Mouse (Mus musculus) megakaryocyte, embryonic 14.5 days (primary cell): ENCODE measurements around the gene H2al1j. TPM values are rescaled to one million over a fixed set of nuclear protein-coding genes. Genes with fewer than 3 reads are reported as not detected.
"Not testable (repeated sequence)": the region's sequence is repeated elsewhere in the genome, so short reads cannot be mapped to it uniquely, and the experiment has no call there.

ENCODE experiments used
- H3K27me3 ChIP-seq: replicated peaks from 2 replicates; pipeline ENCODE3; 2012; ENCODE audit warnings: inconsistent platforms
- H3K36me3 ChIP-seq: replicated peaks from 2 replicates; pipeline ENCODE3; 2012; ENCODE audit warnings: low read length, inconsistent platforms, mixed read lengths
- H3K4me1 ChIP-seq: 2 replicates; pipeline ENCODE4 v1.6.1; 2012; ENCODE audit warnings: inconsistent platforms
- H3K4me3 ChIP-seq: replicated peaks from 2 replicates; pipeline ENCODE3; 2012; ENCODE audit warnings: moderate library complexity, mild to moderate bottlenecking, inconsistent platforms
- H3K9me3 ChIP-seq: 2 replicates; pipeline ENCODE4 v1.6.1; 2012; ENCODE audit warnings: inconsistent platforms
- FLI1 ChIP-seq: IDR thresholded peaks from 2 replicates; pipeline ENCODE4 v1.6.1; 2012; ENCODE audit warnings: low read length, inconsistent platforms, mixed read lengths
- GATA1 ChIP-seq: IDR thresholded peaks from 3 replicates; pipeline ENCODE4 v1.6.1; 2012; ENCODE audit warnings: mixed read lengths, low read length, inconsistent platforms, borderline replicate concordance
- polyA plus RNA-seq: library from polyadenylated mRNA; stranded (reverse); fragments of >175 nt; gene quantifications from 2 replicates; pipeline ENCODE4 v1.2.3, GENCODE M21; 2012; ENCODE audit warnings: low replicate concordance; ENCODE audit not compliant: insufficient read depth

H2al1j gene
- not detected in 2 replicates for polyA plus RNA-seq

- not testable (repeated sequence) for H3K36me3 ChIP-seq, H3K4me3 ChIP-seq, H3K9me3 ChIP-seq, H3K27me3 ChIP-seq, H3K4me1 ChIP-seq
Measured at GRCm38 (mm10) chrX:11327522-11327921, at the start of gene H2al1j. TSS of gene H2al1j (plus strand) at chrX:11327822.

- Histone ChIP-seq H3K4me3 (no peak overlapping the region), H3K36me3 (no peaks in the 10 kb centered on the region), H3K9me3 (peaks cover 20% of the 10 kb centered on the region), H3K27me3 (peaks cover 16% of the 10 kb centered on the region), H3K4me1 (no peaks in the 10 kb centered on the region)
- TF ChIP-seq FLI1 = no peak
- no peak for TF ChIP-seq GATA1
Measured at GRCm38 (mm10) chrX:11280741-11281140, 46.9 kb upstream of the H2al1j start.

- TF ChIP-seq FLI1 (no peak), GATA1 (no peak)
- Histone ChIP-seq H3K4me3 (no peak overlapping the region), H3K27me3 (peaks cover 32% of the 10 kb centered on the region), H3K4me1 (no peaks in the 10 kb centered on the region), H3K9me3 (peaks cover 36% of the 10 kb centered on the region), H3K36me3 (no peaks in the 10 kb centered on the region)
Measured at GRCm38 (mm10) chrX:11288306-11288882, 39.2 kb upstream of the H2al1j start.

DNA sequence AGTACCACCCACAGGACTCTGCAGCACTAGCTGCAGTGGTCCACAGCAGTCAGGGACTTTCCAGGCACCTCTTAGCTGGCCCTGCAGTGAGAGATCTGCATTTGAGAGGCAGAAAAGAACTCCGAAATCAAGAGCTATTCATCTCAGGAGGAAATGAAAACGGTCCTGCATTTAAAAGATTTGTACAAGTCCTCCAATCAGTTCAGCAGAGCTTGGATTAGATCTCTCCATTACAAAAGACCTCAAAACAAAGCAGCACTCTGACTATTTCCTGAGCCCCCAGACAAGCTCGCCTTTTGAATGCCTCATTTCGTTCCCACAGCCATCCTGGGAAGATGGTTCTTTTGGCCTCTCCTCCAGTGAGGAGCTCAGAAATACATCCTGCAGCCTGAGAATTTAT is 38.4 kb upstream of the H2al1j start:
- TF ChIP-seq GATA1 = no peak
- Histone ChIP-seq H3K9me3 (peaks cover 29% of the 10 kb centered on the region), H3K27me3 (peaks cover 36% of the 10 kb centered on the region), H3K4me3 (no peak overlapping the region), H3K4me1 (no peaks in the 10 kb centered on the region), H3K36me3 (no peaks in the 10 kb centered on the region)

GRCm38 (mm10) chrX:11298957-11299356 is 28.7 kb upstream of the H2al1j start, which contains the start of gene H2al1a:
TSS of gene H2al1a (plus strand) at chrX:11299257.
- not testable (repeated sequence) for H3K9me3 ChIP-seq, H3K4me1 ChIP-seq, H3K36me3 ChIP-seq, H3K4me3 ChIP-seq, H3K27me3 ChIP-seq

DNA sequence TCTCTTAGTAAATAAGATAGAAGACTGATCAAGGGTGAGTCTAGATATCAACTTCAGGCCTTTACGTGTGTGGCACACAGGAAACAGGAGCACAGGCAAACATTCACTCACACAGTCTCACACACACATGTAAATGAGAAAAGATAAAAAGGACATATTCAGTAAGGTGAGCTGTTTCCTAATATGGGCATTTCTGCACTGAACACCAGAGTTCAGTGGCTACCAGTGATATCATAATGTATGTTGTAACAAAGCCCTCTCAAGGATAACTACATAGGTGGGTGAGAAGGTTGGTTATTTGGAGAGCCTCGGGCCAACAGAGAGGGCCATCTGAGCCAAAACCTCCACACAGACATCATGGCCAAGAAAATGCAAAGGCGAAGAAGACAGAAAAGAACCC is 25.5 kb upstream of the H2al1j start, which contains the start of gene H2al1b:
H2al1b (plus strand) TSS at position 301 of the 400 bp plus-strand sequence.
- H3K9me3 ChIP-seq, H3K4me1 ChIP-seq, H3K36me3 ChIP-seq, H3K4me3 ChIP-seq, H3K27me3 ChIP-seq: not testable (repeated sequence)

DNA sequence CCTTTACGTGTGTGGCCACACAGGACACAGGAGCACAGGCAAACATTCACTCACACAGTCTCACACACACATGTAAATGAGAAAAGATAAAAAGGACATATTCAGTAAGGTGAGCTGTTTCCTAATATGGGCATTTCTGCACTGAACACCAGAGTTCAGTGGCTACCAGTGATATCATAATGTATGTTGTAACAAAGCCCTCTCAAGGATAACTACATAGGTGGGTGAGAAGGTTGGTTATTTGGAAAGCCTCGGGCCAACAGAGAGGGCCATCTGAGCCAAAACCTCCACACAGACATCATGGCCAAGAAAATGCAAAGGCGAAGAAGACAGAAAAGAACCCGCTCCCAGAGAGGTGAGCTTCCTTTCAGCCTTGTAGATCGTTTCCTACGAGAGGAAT is 22.3 kb upstream of the H2al1j start, which contains the start of gene H2al1c:
H2al1c (plus strand) TSS at position 301 of the 400 bp plus-strand sequence.
- not testable (repeated sequence) for H3K36me3 ChIP-seq, H3K9me3 ChIP-seq, H3K27me3 ChIP-seq, H3K4me1 ChIP-seq, H3K4me3 ChIP-seq

DNA sequence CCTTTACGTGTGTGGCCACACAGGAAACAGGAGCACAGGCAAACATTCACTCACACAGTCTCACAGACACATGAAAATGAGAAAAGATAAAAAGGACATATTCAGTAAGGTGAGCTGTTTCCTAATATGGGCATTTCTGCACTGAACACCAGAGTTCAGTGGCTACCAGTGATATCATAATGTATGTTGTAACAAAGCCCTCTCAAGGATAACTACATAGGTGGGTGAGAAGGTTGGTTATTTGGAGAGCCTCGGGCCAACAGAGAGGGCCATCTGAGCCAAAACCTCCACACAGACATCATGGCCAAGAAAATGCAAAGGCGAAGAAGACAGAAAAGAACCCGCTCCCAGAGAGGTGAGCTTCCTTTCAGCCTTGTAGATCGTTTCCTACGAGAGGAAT is 19.1 kb upstream of the H2al1j start, which contains the start of gene H2al1d:
H2al1d (plus strand) TSS at position 301 of the 400 bp plus-strand sequence.
- H3K9me3 ChIP-seq, H3K4me1 ChIP-seq, H3K27me3 ChIP-seq, H3K36me3 ChIP-seq, H3K4me3 ChIP-seq: not testable (repeated sequence)

DNA sequence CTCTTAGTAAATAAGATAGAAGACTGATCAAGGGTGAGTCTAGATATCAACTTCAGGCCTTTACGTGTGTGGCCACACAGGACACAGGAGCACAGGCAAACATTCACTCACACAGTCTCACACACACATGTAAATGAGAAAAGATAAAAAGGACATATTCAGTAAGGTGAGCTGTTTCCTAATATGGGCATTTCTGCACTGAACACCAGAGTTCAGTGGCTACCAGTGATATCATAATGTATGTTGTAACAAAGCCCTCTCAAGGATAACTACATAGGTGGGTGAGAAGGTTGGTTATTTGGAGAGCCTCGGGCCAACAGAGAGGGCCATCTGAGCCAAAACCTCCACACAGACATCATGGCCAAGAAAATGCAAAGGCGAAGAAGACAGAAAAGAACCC is 16.0 kb upstream of the H2al1j start, which contains the start of gene H2al1e:
H2al1e (plus strand) TSS at position 301 of the 400 bp plus-strand sequence.
- H3K9me3 ChIP-seq, H3K36me3 ChIP-seq, H3K27me3 ChIP-seq, H3K4me3 ChIP-seq, H3K4me1 ChIP-seq: not testable (repeated sequence)

- H3K27me3 ChIP-seq, H3K36me3 ChIP-seq, H3K4me1 ChIP-seq, H3K9me3 ChIP-seq, H3K4me3 ChIP-seq: not testable (repeated sequence)
Measured at GRCm38 (mm10) chrX:11314858-11315257, 12.8 kb upstream of the H2al1j start, which contains the start of gene H2al1f. TSS of gene H2al1f (plus strand) at chrX:11315158.

DNA sequence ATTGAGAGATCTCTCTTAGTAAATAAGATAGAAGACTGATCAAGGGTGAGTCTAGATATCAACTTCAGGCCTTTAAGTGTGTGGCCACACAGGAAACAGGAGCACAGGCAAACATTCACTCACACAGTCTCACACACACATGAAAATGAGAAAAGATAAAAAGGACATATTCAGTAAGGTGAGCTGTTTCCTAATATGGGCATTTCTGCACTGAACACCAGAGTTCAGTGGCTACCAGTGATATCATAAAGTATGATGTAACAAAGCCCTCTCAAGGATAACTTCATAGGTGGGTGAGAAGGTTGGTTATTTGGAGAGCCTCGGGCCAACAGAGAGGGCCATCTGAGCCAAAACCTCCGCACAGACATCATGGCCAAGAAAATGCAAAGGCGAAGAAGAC is 9.7 kb upstream of the H2al1j start, which contains the start of gene H2al1g:
H2al1g (plus strand) TSS at position 301 of the 400 bp plus-strand sequence.
- H3K36me3 ChIP-seq, H3K4me3 ChIP-seq, H3K9me3 ChIP-seq, H3K27me3 ChIP-seq, H3K4me1 ChIP-seq: not testable (repeated sequence)

DNA sequence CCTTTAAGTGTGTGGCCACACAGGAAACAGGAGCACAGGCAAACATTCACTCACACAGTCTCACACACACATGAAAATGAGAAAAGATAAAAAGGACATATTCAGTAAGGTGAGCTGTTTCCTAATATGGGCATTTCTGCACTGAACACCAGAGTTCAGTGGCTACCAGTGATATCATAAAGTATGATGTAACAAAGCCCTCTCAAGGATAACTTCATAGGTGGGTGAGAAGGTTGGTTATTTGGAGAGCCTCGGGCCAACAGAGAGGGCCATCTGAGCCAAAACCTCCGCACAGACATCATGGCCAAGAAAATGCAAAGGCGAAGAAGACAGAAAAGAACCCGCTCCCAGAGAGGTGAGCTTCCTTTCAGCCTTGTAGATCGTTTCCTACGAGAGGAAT is 6.4 kb upstream of the H2al1j start, which contains the start of gene H2al1h:
H2al1h (plus strand) TSS at position 301 of the 400 bp plus-strand sequence.
- H3K9me3 ChIP-seq, H3K4me1 ChIP-seq, H3K36me3 ChIP-seq, H3K27me3 ChIP-seq, H3K4me3 ChIP-seq: not testable (repeated sequence)

GRCm38 (mm10) chrX:11324359-11324758 is 3.3 kb upstream of the H2al1j start, which contains the start of gene H2al1i:
TSS of gene H2al1i (plus strand) at chrX:11324659.
- not testable (repeated sequence) for H3K27me3 ChIP-seq, H3K9me3 ChIP-seq, H3K4me3 ChIP-seq, H3K36me3 ChIP-seq, H3K4me1 ChIP-seq
